Mouse (Mus musculus): ENCODE data around the gene Tas1r2. TPM values are rescaled to one million over a fixed set of nuclear protein-coding genes. Genes with fewer than 3 reads are reported as not detected.

The Tas1r2 gene
- polyA plus RNA-seq, 1 experiment = 1.2 TPM

GRCm38 (mm10) chr4:139650907-139651306, 2.4 kb upstream of the Tas1r2 start:
- Histone ChIP-seq H3K79me2 (ENCODE audit: control insufficient read depth, insufficient read depth) (no peaks in the 10 kb centered on the region), H3K4me3 (ENCODE audit: insufficient read depth, poor library complexity, severe bottlenecking) (no peak overlapping the region), H3K79me3 (ENCODE audit: low read depth) (no peaks in the 10 kb centered on the region), H3ac (ENCODE audit: control insufficient read depth, insufficient read length, low read depth) (no peak overlapping the region), H3K36me3 (ENCODE audit: control insufficient read depth, insufficient read depth) (no peaks in the 10 kb centered on the region), H3K27me3 (ENCODE audit: control insufficient read depth, insufficient read depth, insufficient read length) (no peaks in the 10 kb centered on the region)
- no peak for TF ChIP-seq MAX (IDR thresholded peaks at IDR 0.05)

GRCm38 (mm10) chr4:139661897-139662296, 8.6 kb downstream of the Tas1r2 start:
- H3K36me3 ChIP-seq (ENCODE audit: control insufficient read depth, insufficient read depth) = no peaks in the 10 kb centered on the region
- H3ac ChIP-seq (ENCODE audit: control insufficient read depth, insufficient read length, low read depth) = no peak overlapping the region
- no peaks in the 10 kb centered on the region for H3K79me3 ChIP-seq (ENCODE audit: low read depth)
- H3K27me3 ChIP-seq (ENCODE audit: control insufficient read depth, insufficient read depth, insufficient read length) = no peaks in the 10 kb centered on the region
- TF ChIP-seq MYOD1 (IDR thresholded peaks at IDR 0.05; ENCODE audit: control insufficient read depth, insufficient read length, low read depth) = no peak
- TF ChIP-seq CTCF (IDR thresholded peaks at IDR 0.05; ENCODE audit: control insufficient read depth, insufficient read depth, insufficient read length) = no peak
- TF ChIP-seq MYOG (IDR thresholded peaks at IDR 0.05; ENCODE audit: control insufficient read depth, extremely low read depth, insufficient read length) = no peak
- no peak for TF ChIP-seq MAX (IDR thresholded peaks at IDR 0.05)
- TF ChIP-seq USF1 (IDR thresholded peaks at IDR 0.05; ENCODE audit: low read depth) = no peak
- no peak for TF ChIP-seq FOSL1 (IDR thresholded peaks at IDR 0.05; ENCODE audit: insufficient read depth, low read length, poor library complexity, severe bottlenecking)
- no peak for TF ChIP-seq CEBPB (IDR thresholded peaks at IDR 0.05; ENCODE audit: low read depth)
- no peaks in the 10 kb centered on the region for H3K79me2 ChIP-seq (ENCODE audit: control insufficient read depth, insufficient read depth)
- no peak overlapping the region for H3K4me3 ChIP-seq (ENCODE audit: insufficient read depth, poor library complexity, severe bottlenecking)

GRCm38 (mm10) chr4:139667632-139668031, 14.3 kb downstream of the Tas1r2 start:
- Histone ChIP-seq H3K79me2 (ENCODE audit: control insufficient read depth, insufficient read depth) (no peaks in the 10 kb centered on the region), H3K4me3 (ENCODE audit: insufficient read depth, poor library complexity, severe bottlenecking) (no peak overlapping the region), H3K27me3 (ENCODE audit: control insufficient read depth, insufficient read depth, insufficient read length) (no peaks in the 10 kb centered on the region), H3ac (ENCODE audit: control insufficient read depth, insufficient read length, low read depth) (no peak overlapping the region), H3K79me3 (ENCODE audit: low read depth) (no peaks in the 10 kb centered on the region), H3K36me3 (ENCODE audit: control insufficient read depth, insufficient read depth) (no peaks in the 10 kb centered on the region)
- no peak for TF ChIP-seq USF1 (IDR thresholded peaks at IDR 0.05; ENCODE audit: low read depth)
- TF ChIP-seq FOSL1 (IDR thresholded peaks at IDR 0.05; ENCODE audit: insufficient read depth, low read length, poor library complexity, severe bottlenecking) = no peak
- no peak for TF ChIP-seq MAX (IDR thresholded peaks at IDR 0.05)
- TF ChIP-seq MYOG (IDR thresholded peaks at IDR 0.05; ENCODE audit: control insufficient read depth, extremely low read depth, insufficient read length) = no peak
- no peak for TF ChIP-seq CEBPB (IDR thresholded peaks at IDR 0.05; ENCODE audit: low read depth)
- no peak for TF ChIP-seq CTCF (IDR thresholded peaks at IDR 0.05; ENCODE audit: control insufficient read depth, insufficient read depth, insufficient read length)
- no peak for TF ChIP-seq MYOD1 (IDR thresholded peaks at IDR 0.05; ENCODE audit: control insufficient read depth, insufficient read length, low read depth)

- Histone ChIP-seq H3ac (ENCODE audit: control insufficient read depth, insufficient read length, low read depth) (no peak overlapping the region), H3K79me2 (ENCODE audit: control insufficient read depth, insufficient read depth) (no peaks in the 10 kb centered on the region), H3K27me3 (ENCODE audit: control insufficient read depth, insufficient read depth, insufficient read length) (no peaks in the 10 kb centered on the region), H3K4me3 (ENCODE audit: insufficient read depth, poor library complexity, severe bottlenecking) (no peak overlapping the region), H3K36me3 (ENCODE audit: control insufficient read depth, insufficient read depth) (no peaks in the 10 kb centered on the region), H3K79me3 (ENCODE audit: low read depth) (no peaks in the 10 kb centered on the region)
- TF ChIP-seq CTCF (IDR thresholded peaks at IDR 0.05; ENCODE audit: control insufficient read depth, insufficient read depth, insufficient read length) (peak; percentile 97), USF1 (IDR thresholded peaks at IDR 0.05; ENCODE audit: low read depth) (no peak)
Measured at GRCm38 (mm10) chr4:139669847-139670246, 16.5 kb downstream of the Tas1r2 start.

GRCm38 (mm10) chr4:139675696-139676095, 22.4 kb downstream of the Tas1r2 start:
- TF ChIP-seq CEBPB (IDR thresholded peaks at IDR 0.05; ENCODE audit: low read depth) = no peak
- TF ChIP-seq FOSL1 (IDR thresholded peaks at IDR 0.05; ENCODE audit: insufficient read depth, low read length, poor library complexity, severe bottlenecking) = no peak
- TF ChIP-seq MAX (IDR thresholded peaks at IDR 0.05) = no peak
- TF ChIP-seq CTCF (IDR thresholded peaks at IDR 0.05; ENCODE audit: control insufficient read depth, insufficient read depth, insufficient read length) = no peak
- no peak for TF ChIP-seq USF1 (IDR thresholded peaks at IDR 0.05; ENCODE audit: low read depth)
- TF ChIP-seq MYOD1 (IDR thresholded peaks at IDR 0.05; ENCODE audit: control insufficient read depth, insufficient read length, low read depth) = no peak
- no peak for TF ChIP-seq MYOG (IDR thresholded peaks at IDR 0.05; ENCODE audit: control insufficient read depth, extremely low read depth, insufficient read length)
- no peak overlapping the region for H3K4me3 ChIP-seq (ENCODE audit: insufficient read depth, poor library complexity, severe bottlenecking)
- H3K27me3 ChIP-seq (ENCODE audit: control insufficient read depth, insufficient read depth, insufficient read length) = no peaks in the 10 kb centered on the region
- no peak overlapping the region for H3ac ChIP-seq (ENCODE audit: control insufficient read depth, insufficient read length, low read depth)
- H3K79me3 ChIP-seq (ENCODE audit: low read depth) = no peaks in the 10 kb centered on the region
- no peaks in the 10 kb centered on the region for H3K36me3 ChIP-seq (ENCODE audit: control insufficient read depth, insufficient read depth)
- H3K79me2 ChIP-seq (ENCODE audit: control insufficient read depth, insufficient read depth) = no peaks in the 10 kb centered on the region

GRCm38 (mm10) chr4:139683728-139684638, 30.6 kb downstream of the Tas1r2 start:
- no peaks in the 10 kb centered on the region for H3K79me2 ChIP-seq (ENCODE audit: control insufficient read depth, insufficient read depth)
- no peak for TF ChIP-seq MAX (IDR thresholded peaks at IDR 0.05)
- no peak overlapping the region for H3K4me3 ChIP-seq (ENCODE audit: insufficient read depth, poor library complexity, severe bottlenecking)
- H3K27me3 ChIP-seq (ENCODE audit: control insufficient read depth, insufficient read depth, insufficient read length) = no peaks in the 10 kb centered on the region
- H3ac ChIP-seq (ENCODE audit: control insufficient read depth, insufficient read length, low read depth) = no peak overlapping the region
- H3K36me3 ChIP-seq (ENCODE audit: control insufficient read depth, insufficient read depth) = no peaks in the 10 kb centered on the region
- no peaks in the 10 kb centered on the region for H3K79me3 ChIP-seq (ENCODE audit: low read depth)

All from C2C12 (cell line).